ENCODE assay signal across 8 mouse cellular contexts in genomic region chr11:72207204-72207833, GRCm38 (mm10). TPM values are rescaled to one million over a fixed set of nuclear protein-coding genes. Genes with fewer than 3 reads are reported as not detected.
DNase-seq lines count a peak whose midpoint lies in the region; ATAC-seq and TF ChIP-seq lines count a peak whose summit lies in the region.

TSS of gene 4933427D14Rik (minus strand) at chr11:72207459.
TSS of gene Txndc17 (plus strand) at chr11:72207547.

- peak; percentile 96 for DNase-seq in A20 (ENCODE audit: low read depth, low spot score)
- peak; percentile 94 for DNase-seq in embryonic facial prominence, embryonic 14.5 days (ENCODE audit: low spot score)
- peak; percentile 91 for DNase-seq in heart, adult 8-10 months (ENCODE audit: low spot score)
- peak; percentile 89 to 92 for DNase-seq in kidney, adult 8-10 months
- DNase-seq in spleen, adult 18-20 months = peak; percentile 75 to 88

- peak; percentile 96 for ATAC-seq in embryonic facial prominence, embryonic 14.5 days (ENCODE audit: low read depth)
- ATAC-seq in limb, embryonic 13.5 days (ENCODE audit: low FRiP score, low read depth) = peak; percentile 96
- ATAC-seq in midbrain, embryonic 15.5 days (replicated peaks) = peak; percentile 94

- no peaks in the 10 kb centered on the region for H3K9me3 ChIP-seq in embryonic facial prominence, embryonic 14.5 days (ENCODE audit: control insufficient read depth, low read length)
- no peaks in the 10 kb centered on the region for H3K9me3 ChIP-seq in limb, embryonic 13.5 days
- no peaks in the 10 kb centered on the region for H3K9me3 ChIP-seq in midbrain, embryonic 15.5 days

- peak within 1 kb of the TSS; percentile 99 for H3K4me3 ChIP-seq in bone marrow, adult 2 months (replicated peaks; ENCODE audit: control insufficient read depth, low read depth, low read length)
- peak within 1 kb of the TSS; percentile 81 for H3K4me3 ChIP-seq in embryonic facial prominence, embryonic 14.5 days (ENCODE audit: low read depth, low read length)
- peak within 1 kb of the TSS; percentile 89 for H3K4me3 ChIP-seq in limb, embryonic 13.5 days
- H3K4me3 ChIP-seq in midbrain, embryonic 15.5 days = peak within 1 kb of the TSS; percentile 68

- peak; percentile 53; the same call in 1 of the 2 replicates for TF ChIP-seq POLR2A in bone marrow, adult 2 months (IDR thresholded peaks at IDR 0.05; ENCODE audit: borderline replicate concordance, control insufficient read depth, low read depth, low read length)

- H3K4me2 ChIP-seq in embryonic facial prominence, embryonic 14.5 days (ENCODE audit: low read depth, low read length) = peak within 1 kb of the TSS; percentile 86
- H3K4me2 ChIP-seq in limb, embryonic 13.5 days (replicated peaks) = peak within 1 kb of the TSS; percentile 94
- H3K4me2 ChIP-seq in midbrain, embryonic 15.5 days = peak within 1 kb of the TSS; percentile 76

- WGBS in bone marrow, adult 2 months = under 1% methylated on average over 42 of the region's 42 CpGs
- WGBS in embryonic facial prominence, embryonic 14.5 days = under 1% methylated on average over 42 of the region's 42 CpGs
- under 1% methylated on average over 42 of the region's 42 CpGs for WGBS in limb, embryonic 13.5 days
- WGBS in midbrain, embryonic 15.5 days = 0% methylated on average over 42 of the region's 42 CpGs

- peaks cover 9% of the 10 kb centered on the region for H3K4me1 ChIP-seq in bone marrow, adult 2 months (ENCODE audit: control insufficient read depth, insufficient read depth, low read length)
- peaks cover 10% of the 10 kb centered on the region for H3K4me1 ChIP-seq in embryonic facial prominence, embryonic 14.5 days (ENCODE audit: control insufficient read depth, insufficient read depth, low read length)
- peaks cover 28% of the 10 kb centered on the region for H3K4me1 ChIP-seq in limb, embryonic 13.5 days
- H3K4me1 ChIP-seq in midbrain, embryonic 15.5 days = peaks cover 30% of the 10 kb centered on the region

- peaks cover 36% of the 10 kb centered on the region for H3K36me3 ChIP-seq in embryonic facial prominence, embryonic 14.5 days (ENCODE audit: control insufficient read depth, insufficient read depth, low read length)
- peaks cover 31% of the 10 kb centered on the region for H3K36me3 ChIP-seq in limb, embryonic 13.5 days
- H3K36me3 ChIP-seq in midbrain, embryonic 15.5 days (replicated peaks) = peaks cover 16% of the 10 kb centered on the region

- peak within 1 kb of the TSS; percentile 82 for H3K9ac ChIP-seq in embryonic facial prominence, embryonic 14.5 days (ENCODE audit: low read depth, low read length)
- H3K9ac ChIP-seq in limb, embryonic 13.5 days = peak within 1 kb of the TSS; percentile 90
- peak within 1 kb of the TSS; percentile 80 for H3K9ac ChIP-seq in midbrain, embryonic 15.5 days

- no peak for TF ChIP-seq CTCF in bone marrow, adult 2 months (IDR thresholded peaks at IDR 0.05; ENCODE audit: control insufficient read depth, insufficient read depth, low read length)

- H3K27ac ChIP-seq in bone marrow, adult 2 months (ENCODE audit: control insufficient read depth, insufficient read depth, low read depth, low read length, poor library complexity) = peak within 1 kb of the TSS; percentile 43
- H3K27ac ChIP-seq in embryonic facial prominence, embryonic 14.5 days (replicated peaks; ENCODE audit: low read depth, low read length) = peak within 1 kb of the TSS; percentile 81
- H3K27ac ChIP-seq in limb, embryonic 13.5 days = peak within 1 kb of the TSS; percentile 76
- peak within 1 kb of the TSS; percentile 76 for H3K27ac ChIP-seq in midbrain, embryonic 15.5 days

- H3K27me3 ChIP-seq in embryonic facial prominence, embryonic 14.5 days (replicated peaks; ENCODE audit: control insufficient read depth, insufficient read depth, low read length) = no peaks in the 10 kb centered on the region
- H3K27me3 ChIP-seq in limb, embryonic 13.5 days = no peaks in the 10 kb centered on the region
- H3K27me3 ChIP-seq in midbrain, embryonic 15.5 days (replicated peaks) = no peaks in the 10 kb centered on the region

RNA-seq across cellular contexts. Expression of gene 4933427D14Rik, which starts in this region (rescaled TPM):
- 3.4 and 5.1 TPM in 2 replicates for polyA plus RNA-seq in bone marrow, adult 2 months (2011; ENCODE audit: insufficient read depth, insufficient read length, low replicate concordance, missing spikeins)
- 9.0 and 11.8 TPM in 2 replicates for polyA plus RNA-seq in embryonic facial prominence, embryonic 14.5 days (2014; fragmentation: Nextera tagmentation; extraction: Ambion mirVana)
- 1 to 10 TPM; 2.5 to 3.9 (median 2.9) TPM for total RNA-seq in heart, adult 8-10 months (2022)
- 18.1 and 18.3 TPM in 2 replicates for polyA plus RNA-seq in limb, embryonic 13.5 days (2015; fragmentation: Nextera tagmentation; extraction: Ambion mirVana)
- 24.0 and 26.0 TPM in 2 replicates for polyA plus RNA-seq in midbrain, embryonic 15.5 days (2015; fragmentation: Nextera tagmentation; extraction: Ambion mirVana)

RNA-seq across cellular contexts. Expression of gene Txndc17, which starts in this region (rescaled TPM):
- 29.1 and 49.0 TPM in 2 replicates for polyA plus RNA-seq in bone marrow, adult 2 months (2011; ENCODE audit: insufficient read depth, insufficient read length, low replicate concordance, missing spikeins)
- 197 and 203 TPM in 2 replicates for polyA plus RNA-seq in embryonic facial prominence, embryonic 14.5 days (2014; fragmentation: Nextera tagmentation; extraction: Ambion mirVana)
- total RNA-seq in heart, adult 8-10 months (2022) = 10 to 100 TPM; 33.8 to 49.9 (median 41.5) TPM
- 229 and 230 TPM in 2 replicates for polyA plus RNA-seq in limb, embryonic 13.5 days (2015; fragmentation: Nextera tagmentation; extraction: Ambion mirVana)
- 141 and 145 TPM in 2 replicates for polyA plus RNA-seq in midbrain, embryonic 15.5 days (2015; fragmentation: Nextera tagmentation; extraction: Ambion mirVana)

Comparison
In these comparisons a context has a peak if more than half of its experiments do, and no peak if none do; other contexts are left out.
1. Peak in every context shown above with its lines: DNase-seq, ATAC-seq, H3K4me3 ChIP-seq and H3K27ac ChIP-seq.